Mouse (Mus musculus) liver, adult 2 months (tissue): ENCODE results near the gene Senp3.

Experiments
- CTCF ChIP-seq: fragments of 200-500 bp; IDR thresholded peaks from 2 replicates; pipeline ENCODE4 v1.5.1; 2011; ENCODE audit warnings: low read depth, low read length, control low read depth
- POLR2A ChIP-seq: fragments of 200-500 bp; IDR thresholded peaks from 2 replicates; pipeline ENCODE4 v1.6.1; 2011; ENCODE audit warnings: low read length, control low read depth; ENCODE audit not compliant: insufficient read depth; ENCODE audit errors: extremely low read depth

GRCm38 (mm10) chr11:69710470-69710869 is 28.6 kb upstream of the Senp3 start:
- TF ChIP-seq POLR2A (no peak), CTCF (no peak)
